Mouse (Mus musculus) brain, embryonic 14.5 days (tissue): ENCODE measurements at regions not wholly inside any gene's neighbourhood (a gene's known extent, or its start where the extent isn't known, plus 50 kb on each side); places are given as distances from the start of the nearest gene placed in this dataset.

ENCODE experiments used
- CTCF ChIP-seq: fragments of 200-500 bp; IDR thresholded peaks from 2 replicates; pipeline ENCODE4 v1.5.1; 2012; ENCODE audit warnings: inconsistent platforms, mild to moderate bottlenecking, moderate library complexity, borderline replicate concordance; ENCODE audit not compliant: insufficient read depth, insufficient read length; ENCODE audit errors: extremely low read depth
- POLR2A ChIP-seq: fragments of 200-500 bp; IDR thresholded peaks from 2 replicates; pipeline ENCODE4 v1.6.1; 2012; ENCODE audit warnings: mild to moderate bottlenecking, inconsistent platforms, borderline replicate concordance; ENCODE audit not compliant: poor library complexity, insufficient read depth, insufficient read length, severe bottlenecking; ENCODE audit errors: extremely low read depth

GRCm38 (mm10) chr7:95853225-95853812 is 317.7 kb upstream of the Tenm4 start:
- TF ChIP-seq POLR2A (no peak), CTCF (no peak)
